Mouse (Mus musculus) heart, embryonic 11.5 days (tissue): ENCODE data around the gene Sept10. TPM values are rescaled to one million over a fixed set of nuclear protein-coding genes. Genes with fewer than 3 reads are reported as not detected.

Source experiments
- ATAC-seq: fragments of 200-750 bp; cut with Nextera tagmentation; replicated peaks from 2 replicates; pipeline ENCODE4 v1.8.0; 2017; ENCODE audit warnings: moderate library complexity; ENCODE audit not compliant: insufficient number of reproducible peaks, low FRiP score, low TSS enrichment
- H3K27ac ChIP-seq: fragments of 300-500 bp; sonication (generic); 2 replicates; pipeline ENCODE4 v1.5.1; 2014; ENCODE audit warnings: mild to moderate bottlenecking, low read depth, low read length
- H3K27me3 ChIP-seq: fragments of 300-500 bp; sonication (generic); 2 replicates; pipeline ENCODE4 v1.6.1; 2014; ENCODE audit warnings: mild to moderate bottlenecking, low read length, mixed read lengths; ENCODE audit not compliant: control insufficient read depth, insufficient read depth
- H3K36me3 ChIP-seq: fragments of 300-500 bp; sonication (generic); 2 replicates; pipeline ENCODE4 v1.6.1; 2014; ENCODE audit warnings: mild to moderate bottlenecking, low read length, moderate library complexity, mixed read lengths; ENCODE audit not compliant: control insufficient read depth, insufficient read depth
- H3K4me1 ChIP-seq: fragments of 300-500 bp; sonication (generic); 2 replicates; pipeline ENCODE4 v1.6.1; 2014; ENCODE audit warnings: low read length; ENCODE audit not compliant: control insufficient read depth, insufficient read depth
- H3K4me2 ChIP-seq: fragments of 300-500 bp; sonication (generic); 2 replicates; pipeline ENCODE4 v1.6.1; 2014; ENCODE audit warnings: mild to moderate bottlenecking, moderate library complexity
- H3K4me3 ChIP-seq: fragments of 300-500 bp; sonication (generic); 2 replicates; pipeline ENCODE4 v1.5.1; 2014; ENCODE audit warnings: low read depth, low read length
- H3K9ac ChIP-seq: fragments of 300-500 bp; sonication (generic); 2 replicates; pipeline ENCODE4 v1.6.1; 2014; ENCODE audit warnings: mild to moderate bottlenecking, low read depth, low read length, moderate library complexity
- H3K9me3 ChIP-seq: fragments of 300-500 bp; sonication (generic); replicated peaks from 2 replicates; pipeline ENCODE4 v1.6.1; 2016; ENCODE audit warnings: low read length; ENCODE audit not compliant: control insufficient read depth
- WGBS: fragments of 180-500 bp; shearing (Covaris S2); extraction: QIAGEN DNeasy Blood & Tissue Kit; methylation state at CpG from one replicate; pipeline ENCODE4 v1.1.7; 2014; ENCODE audit not compliant: insufficient replicate concordance; 5-methylcytosine and 5-hydroxymethylcytosine counted together
- polyA plus RNA-seq: library from polyadenylated mRNA; unstranded; fragments of >200 nt; fragmentation: Nextera tagmentation; extraction: Ambion mirVana; gene quantifications from 2 replicates; pipeline ENCODE4 v1.2.1, GENCODE M21; 2014

Gene Sept10
- polyA plus RNA-seq, 1 experiment from 2014 or later, result 40.3 TPM

DNA sequence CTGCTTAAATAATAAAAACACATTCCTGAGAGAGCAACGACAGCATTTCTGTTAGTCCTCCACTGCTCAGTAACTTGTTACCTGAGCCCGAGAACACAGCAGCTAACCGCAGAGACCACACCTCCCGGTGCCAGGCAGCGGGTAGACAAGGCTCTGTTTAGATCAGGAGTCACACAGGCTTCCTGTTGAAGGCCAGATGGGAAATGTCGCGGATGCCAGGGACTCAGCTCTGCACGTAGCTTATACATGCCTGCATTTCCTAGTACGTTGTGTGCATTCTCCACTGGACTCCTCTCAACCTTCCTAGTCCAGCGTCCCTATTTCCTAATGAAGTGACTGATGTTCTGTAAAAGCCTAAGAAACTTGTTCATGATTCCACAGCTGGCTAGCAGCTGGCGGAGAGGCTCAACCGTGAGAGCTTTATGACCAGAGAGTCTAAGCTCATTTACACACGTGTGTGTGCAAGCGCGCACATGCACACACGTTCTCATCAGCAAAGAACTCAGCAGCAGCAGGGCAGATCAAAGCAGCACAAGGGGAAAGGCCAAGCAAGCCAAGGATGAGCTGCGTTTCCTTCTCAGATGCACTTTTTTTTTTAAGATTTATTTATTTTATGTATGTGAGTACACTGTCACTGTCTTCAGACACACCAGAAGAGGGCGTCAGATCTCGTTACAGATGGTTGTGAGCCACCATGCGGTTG is 89.6 kb downstream of the Sept10 start:
- no peak overlapping the region for H3K27ac ChIP-seq
- 61% methylated on average over 20 of the region's 20 CpGs for WGBS
- no peak overlapping the region for H3K9ac ChIP-seq
- no peak for ATAC-seq
- peaks cover 24% of the 10 kb centered on the region for H3K4me1 ChIP-seq
- no peaks in the 10 kb centered on the region for H3K9me3 ChIP-seq
- no peak overlapping the region for H3K4me3 ChIP-seq
- no peak overlapping the region for H3K4me2 ChIP-seq
- H3K27me3 ChIP-seq, result no peaks in the 10 kb centered on the region
- H3K36me3 ChIP-seq, result no peaks in the 10 kb centered on the region

DNA sequence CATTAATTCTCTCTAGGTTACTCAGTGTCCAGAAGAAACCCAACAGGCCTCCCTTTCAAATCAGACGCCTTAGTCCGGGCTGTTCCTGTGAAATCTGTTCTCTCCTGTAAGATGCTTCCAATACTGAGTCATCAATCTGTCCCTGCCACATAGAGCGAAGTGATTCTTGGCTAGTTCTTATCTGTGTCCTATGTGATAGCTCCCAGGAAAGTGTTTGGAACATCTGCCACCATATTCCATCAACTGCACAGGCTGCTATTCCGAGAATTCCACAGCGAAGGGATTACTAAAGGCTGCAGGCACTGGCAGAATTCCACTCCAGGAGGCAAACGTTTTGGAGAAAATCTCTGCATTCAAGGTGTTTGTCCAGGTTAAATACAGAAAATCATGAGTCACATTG is 94.0 kb downstream of the Sept10 start:
- no peak overlapping the region for H3K9ac ChIP-seq
- no peaks in the 10 kb centered on the region for H3K36me3 ChIP-seq
- ATAC-seq, result no peak
- peaks cover 9% of the 10 kb centered on the region for H3K4me1 ChIP-seq
- no peak overlapping the region for H3K4me2 ChIP-seq
- 33% methylated on average over 6 of the region's 6 CpGs for WGBS
- H3K9me3 ChIP-seq, result no peaks in the 10 kb centered on the region
- H3K4me3 ChIP-seq, result no peak overlapping the region
- no peaks in the 10 kb centered on the region for H3K27me3 ChIP-seq
- no peak overlapping the region for H3K27ac ChIP-seq

DNA sequence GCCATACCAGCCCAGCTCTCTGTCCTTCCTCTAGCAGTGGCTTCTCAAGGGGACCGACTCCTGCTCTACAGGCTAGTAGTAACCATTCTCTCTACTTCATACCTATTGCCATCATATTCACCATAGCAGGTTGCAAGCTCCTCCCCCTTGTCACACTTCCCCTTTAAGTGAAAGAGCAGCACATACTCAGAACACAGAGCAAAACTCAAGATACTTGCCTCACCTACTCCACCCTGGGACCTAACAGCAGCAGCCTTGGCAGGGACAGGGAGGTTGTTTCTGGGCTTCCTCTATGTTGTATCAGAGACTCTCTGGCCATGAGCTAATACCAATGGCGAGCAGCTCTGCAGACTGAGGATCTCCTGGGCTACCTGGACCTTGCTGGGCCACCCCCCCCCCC is 96.2 kb downstream of the Sept10 start:
- Histone ChIP-seq H3K4me3 (no peak overlapping the region), H3K36me3 (no peaks in the 10 kb centered on the region), H3K27me3 (no peaks in the 10 kb centered on the region), H3K4me1 (0 out of 2 replicates have a peak, but pooled peaks cover 4% of the 10 kb centered on the region), H3K9me3 (no peaks in the 10 kb centered on the region), H3K9ac (no peak overlapping the region), H3K4me2 (no peak overlapping the region), H3K27ac (no peak overlapping the region)
- ATAC-seq, result no peak
- 89% methylated on average over 2 of the region's 2 CpGs for WGBS

DNA sequence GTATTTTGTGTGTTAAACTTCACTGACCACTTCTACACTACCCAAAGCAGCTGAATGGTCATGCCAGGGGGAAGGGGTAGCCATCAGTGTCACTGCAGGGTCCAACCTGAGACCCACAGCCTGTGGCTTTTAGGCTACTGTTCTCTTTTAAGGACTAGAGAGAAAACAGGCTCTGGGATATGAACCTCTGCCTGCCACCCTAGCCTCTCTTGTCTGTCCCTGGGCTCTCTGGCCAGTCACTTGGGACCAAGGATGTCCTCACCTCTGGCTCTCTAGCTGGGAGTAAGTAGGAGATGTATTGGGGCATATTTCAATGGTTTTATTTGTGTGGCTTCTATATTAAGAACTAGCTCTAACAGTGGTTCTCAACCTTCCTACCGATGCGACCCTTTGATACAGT is 101.8 kb downstream of the Sept10 start:
- WGBS, result 89% methylated on average over 2 of the region's 2 CpGs
- H3K9ac ChIP-seq, result no peak overlapping the region
- no peak for ATAC-seq
- no peak overlapping the region for H3K27ac ChIP-seq
- no peaks in the 10 kb centered on the region for H3K36me3 ChIP-seq
- H3K9me3 ChIP-seq, result no peaks in the 10 kb centered on the region
- peaks cover 4% of the 10 kb centered on the region for H3K4me1 ChIP-seq
- no peaks in the 10 kb centered on the region; the same call in 1 of the 2 replicates for H3K27me3 ChIP-seq
- no peak overlapping the region for H3K4me2 ChIP-seq
- H3K4me3 ChIP-seq, result no peak overlapping the region

DNA sequence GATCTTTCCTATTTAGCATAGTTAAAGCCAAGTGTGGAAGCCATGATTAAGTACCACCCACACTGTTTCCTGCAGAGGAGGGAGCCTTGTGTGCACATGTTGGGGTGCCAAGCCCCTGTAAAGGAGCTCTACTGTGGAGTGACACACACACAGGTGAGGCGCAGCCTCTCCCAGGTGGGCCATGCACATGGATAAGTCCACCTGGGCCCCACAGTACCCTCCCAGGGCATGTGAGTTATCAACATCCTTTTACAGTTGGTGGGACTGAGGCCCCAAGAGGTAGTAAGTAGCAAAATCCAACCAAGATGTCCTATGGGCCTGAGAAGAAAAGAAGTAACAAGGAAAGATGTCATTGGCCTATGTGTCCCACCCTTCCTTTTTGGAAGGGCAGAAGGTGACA is 102.6 kb downstream of the Sept10 start:
- Histone ChIP-seq H3K4me3 (no peak overlapping the region), H3K9ac (no peak overlapping the region), H3K4me1 (peaks cover 8% of the 10 kb centered on the region), H3K36me3 (no peaks in the 10 kb centered on the region), H3K27me3 (no peaks in the 10 kb centered on the region; the same call in 1 of the 2 replicates), H3K27ac (no peak overlapping the region), H3K9me3 (no peaks in the 10 kb centered on the region), H3K4me2 (no peak overlapping the region)
- ATAC-seq, result no peak; the same call in 1 of the 2 replicates
- WGBS, result 100% methylated on average over 1 of the region's 1 CpGs

DNA sequence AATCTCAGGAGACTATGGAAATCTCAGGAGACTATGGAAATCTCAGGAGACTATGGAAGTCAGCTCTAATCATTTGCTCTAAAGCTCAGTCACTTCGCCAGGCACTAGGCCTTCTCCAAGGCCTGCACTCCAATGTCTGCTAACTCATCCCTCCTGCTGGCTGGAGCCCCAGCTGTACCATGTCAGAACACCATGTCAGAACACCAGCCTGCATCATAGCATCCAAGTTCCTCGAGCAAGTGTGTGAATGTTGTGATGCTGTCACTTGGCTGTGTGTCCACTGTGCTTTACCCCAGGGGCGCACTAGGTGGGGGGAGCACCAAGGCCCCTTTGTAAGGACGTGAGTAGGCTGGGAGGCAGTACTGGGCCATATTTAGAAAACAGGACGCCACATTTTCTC is 104.1 kb downstream of the Sept10 start:
- no peaks in the 10 kb centered on the region; the same call in none of the 2 replicates for H3K27me3 ChIP-seq
- no peaks in the 10 kb centered on the region for H3K9me3 ChIP-seq
- no peak for ATAC-seq
- no peak overlapping the region for H3K27ac ChIP-seq
- no peak overlapping the region for H3K9ac ChIP-seq
- H3K4me2 ChIP-seq, result no peak overlapping the region
- H3K4me1 ChIP-seq, result peaks cover 8% of the 10 kb centered on the region
- WGBS, result 70% methylated on average over 5 of the region's 5 CpGs
- no peaks in the 10 kb centered on the region for H3K36me3 ChIP-seq
- H3K4me3 ChIP-seq, result no peak overlapping the region

DNA sequence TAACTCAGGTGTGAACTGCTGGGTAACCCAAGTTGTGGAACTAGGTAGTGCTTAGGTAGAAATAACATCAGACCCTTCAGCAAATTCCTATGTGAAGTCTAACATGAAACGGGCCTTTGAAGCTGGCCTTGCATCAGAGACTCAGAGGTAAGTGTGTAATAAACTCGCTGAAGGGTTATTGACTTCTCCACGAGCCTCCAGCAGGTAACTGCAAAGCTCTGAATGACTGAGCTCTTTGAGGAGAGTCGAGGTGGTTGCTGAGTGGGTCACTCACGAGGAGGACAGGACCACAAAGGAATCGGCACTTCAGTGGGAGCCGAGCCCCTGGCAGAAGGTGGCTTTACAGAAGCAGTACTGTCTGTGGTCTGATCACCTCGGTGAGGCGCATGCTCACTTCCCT is 105.3 kb downstream of the Sept10 start:
- Histone ChIP-seq H3K9ac (no peak overlapping the region), H3K27me3 (no peaks in the 10 kb centered on the region; the same call in none of the 2 replicates), H3K4me3 (no peak overlapping the region), H3K4me2 (no peak overlapping the region), H3K4me1 (peaks cover 8% of the 10 kb centered on the region), H3K27ac (no peak overlapping the region), H3K9me3 (no peaks in the 10 kb centered on the region), H3K36me3 (no peaks in the 10 kb centered on the region)
- WGBS, result 77% methylated on average over 9 of the region's 9 CpGs
- no peak for ATAC-seq

DNA sequence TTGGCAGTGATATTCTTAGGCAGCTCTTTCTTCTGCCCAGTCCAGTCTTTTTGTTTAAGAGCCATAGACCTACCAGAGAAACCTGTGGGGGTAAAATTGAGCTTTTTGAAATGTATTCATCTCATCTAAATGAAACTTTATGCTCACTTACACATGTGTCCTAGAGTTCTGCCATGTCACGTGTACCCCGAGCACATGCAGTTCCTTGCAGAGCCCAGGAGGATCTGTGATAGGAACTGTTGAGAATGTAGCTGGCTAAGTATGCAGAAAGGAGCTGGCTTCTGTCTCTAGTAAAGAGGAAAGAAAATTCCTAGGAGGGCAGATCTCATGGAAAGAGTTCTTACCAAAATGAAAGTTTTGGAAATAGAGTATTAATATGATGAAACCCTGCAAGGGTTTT is 106.0 kb downstream of the Sept10 start:
- Histone ChIP-seq H3K36me3 (no peaks in the 10 kb centered on the region), H3K4me3 (no peak overlapping the region), H3K4me2 (no peak overlapping the region), H3K9me3 (no peaks in the 10 kb centered on the region), H3K9ac (no peak overlapping the region), H3K27me3 (no peaks in the 10 kb centered on the region; the same call in none of the 2 replicates), H3K27ac (no peak overlapping the region), H3K4me1 (peaks cover 8% of the 10 kb centered on the region)
- ATAC-seq, result no peak
- 76% methylated on average over 2 of the region's 2 CpGs for WGBS
